Mouse (Mus musculus): ENCODE results near the gene Gm45808.
A peak's percentile ranks its signal among the peaks of the same experiment; 100 is the strongest.
"Not testable (repeated sequence)": the region's sequence is repeated elsewhere in the genome, so short reads cannot be mapped to it uniquely, and the experiment has no call there.

Gm45808 gene

GRCm38 (mm10) chr7:45486761-45487415 is at the start of gene Gm45808:
Gm45808 (minus strand) TSS chr7:45486811.
- DNase-seq (ENCODE audit: low spot score), result no peak

GRCm38 (mm10) chr7:45535676-45536075 is 49.1 kb upstream of the Gm45808 start:
- no peak for DNase-seq (ENCODE audit: low spot score)

GRCm38 (mm10) chr7:45530643-45531042 is 44.0 kb upstream of the Gm45808 start:
- DNase-seq (ENCODE audit: low spot score), result peak; percentile 31

GRCm38 (mm10) chr7:45529461-45529860 is 42.9 kb upstream of the Gm45808 start:
- DNase-seq (ENCODE audit: low spot score), result no peak

DNA sequence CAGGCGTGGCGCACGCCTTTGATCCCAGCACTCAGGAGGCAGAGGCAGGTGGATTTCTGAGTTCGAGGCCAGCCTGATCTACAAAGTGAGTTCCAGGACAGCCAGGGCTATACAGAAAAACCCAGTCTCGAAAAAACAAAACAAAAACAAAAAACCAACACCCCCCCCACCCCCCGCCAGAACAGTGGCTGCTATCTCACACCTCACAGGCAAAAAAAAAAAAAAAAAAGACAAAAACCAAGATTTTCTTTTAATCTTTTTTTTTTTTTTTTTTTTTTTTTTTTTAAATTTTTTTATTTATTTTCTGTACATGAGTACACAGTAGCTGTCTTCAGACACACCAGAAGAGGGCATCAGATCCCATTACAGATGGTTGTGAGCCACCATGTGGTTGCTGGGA is 40.6 kb upstream of the Gm45808 start:
- DNase-seq (ENCODE audit: low spot score), result not testable (repeated sequence)

- no peak for DNase-seq (ENCODE audit: low spot score)
Observed at GRCm38 (mm10) chr7:45526474-45527120, 40.0 kb upstream of the Gm45808 start.

GRCm38 (mm10) chr7:45525809-45526473 is 39.3 kb upstream of the Gm45808 start, which contains the start of the genes Ppp1r15a and Plekha4:
Ppp1r15a (minus strand) TSS chr7:45526268.
Plekha4 (plus strand) TSS chr7:45526330.
- DNase-seq (ENCODE audit: low spot score), result peak; percentile 96

DNA sequence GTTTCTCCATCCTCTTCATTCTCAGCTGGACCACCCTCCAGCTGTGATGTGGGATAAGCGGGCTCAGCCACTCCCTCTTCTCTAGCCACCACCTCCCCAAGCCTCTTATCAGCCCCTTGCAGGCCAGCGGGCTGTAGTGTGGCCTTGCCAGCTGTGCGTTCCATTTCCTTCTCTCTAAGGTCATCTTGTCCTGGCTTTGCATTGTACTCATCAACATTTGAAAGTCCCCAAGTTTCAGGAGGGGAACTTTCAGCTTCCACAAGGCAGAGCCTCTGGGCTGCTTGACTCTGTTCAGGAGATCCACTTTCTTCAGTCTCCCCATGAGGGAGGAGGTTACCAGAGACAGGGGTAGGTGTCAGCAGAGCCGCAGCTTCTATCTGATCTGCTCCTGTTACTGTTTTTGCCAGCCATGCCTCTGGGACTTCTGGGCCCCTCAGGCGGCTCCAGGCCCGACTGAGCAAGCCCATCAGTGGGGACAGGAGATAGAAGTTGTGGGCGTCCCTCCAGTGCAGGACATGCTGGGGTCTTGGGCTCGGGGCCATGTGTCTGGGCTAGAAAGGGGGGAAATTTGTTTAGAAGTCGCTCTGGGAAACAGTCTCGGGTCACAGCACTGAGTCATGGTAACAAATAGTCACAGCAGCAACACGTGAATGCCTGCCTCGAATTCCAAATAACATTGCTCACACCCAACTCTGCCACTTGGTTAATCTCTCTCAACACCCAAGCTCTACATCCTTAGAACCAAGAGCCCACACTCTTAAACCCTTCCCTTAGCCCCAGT is 38.4 kb upstream of the Gm45808 start:
- no peak for DNase-seq (ENCODE audit: low spot score)

DNA sequence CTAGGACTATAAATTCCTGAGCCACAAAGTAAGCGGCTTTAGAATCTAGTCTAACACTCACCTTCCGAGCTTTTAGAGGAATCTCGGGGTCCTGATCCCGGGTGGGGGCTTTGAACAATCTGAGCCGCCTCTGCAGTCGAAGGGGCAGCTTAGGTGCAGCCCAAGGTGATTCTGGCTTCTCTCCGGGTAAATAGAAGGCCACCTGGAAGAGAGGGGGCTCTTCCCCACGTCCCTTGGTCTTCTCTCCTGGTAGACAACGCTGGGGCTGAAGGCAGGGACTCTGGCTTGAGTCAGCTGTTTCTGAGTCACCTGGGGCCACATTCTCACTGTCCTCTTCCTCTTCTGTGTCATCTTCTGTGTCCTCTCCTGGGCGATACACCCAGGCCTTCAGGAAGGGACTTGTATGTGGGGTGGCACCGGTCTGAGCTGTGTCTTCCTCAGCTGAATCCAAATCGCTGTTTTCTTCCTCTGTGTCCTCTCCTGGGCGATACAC is 37.1 kb upstream of the Gm45808 start:
- no peak for DNase-seq (ENCODE audit: low spot score)

GRCm38 (mm10) chr7:45522957-45523676 is 36.5 kb upstream of the Gm45808 start:
- no peak for DNase-seq (ENCODE audit: low spot score)

DNA sequence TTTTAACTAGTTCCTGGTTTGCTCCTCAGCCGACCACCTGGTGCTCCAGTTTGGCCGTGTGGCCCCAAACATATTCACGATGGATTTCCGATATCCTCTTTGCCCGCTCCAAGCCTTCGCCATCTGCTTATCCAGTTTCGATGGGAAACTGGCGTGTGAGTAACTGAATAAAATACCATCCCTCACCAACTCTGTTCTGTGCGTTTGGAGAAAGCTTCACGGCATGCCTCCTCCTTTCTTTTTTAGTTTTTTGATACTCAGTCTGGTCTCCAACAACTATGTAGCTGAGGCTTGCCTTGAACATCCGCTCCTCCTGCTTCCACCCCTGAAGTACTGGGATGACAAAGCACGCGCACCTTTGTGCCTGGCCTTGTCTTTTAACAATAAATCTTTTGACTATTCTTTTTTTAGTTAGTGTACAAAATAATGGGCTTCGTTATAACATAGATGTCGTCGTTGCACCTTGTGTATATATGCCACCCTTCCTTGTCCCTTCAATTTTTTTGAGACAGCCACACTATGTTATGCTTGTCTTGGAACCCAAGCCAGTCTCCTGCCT is 35.7 kb upstream of the Gm45808 start:
- DNase-seq (ENCODE audit: low spot score), result no peak

DNA sequence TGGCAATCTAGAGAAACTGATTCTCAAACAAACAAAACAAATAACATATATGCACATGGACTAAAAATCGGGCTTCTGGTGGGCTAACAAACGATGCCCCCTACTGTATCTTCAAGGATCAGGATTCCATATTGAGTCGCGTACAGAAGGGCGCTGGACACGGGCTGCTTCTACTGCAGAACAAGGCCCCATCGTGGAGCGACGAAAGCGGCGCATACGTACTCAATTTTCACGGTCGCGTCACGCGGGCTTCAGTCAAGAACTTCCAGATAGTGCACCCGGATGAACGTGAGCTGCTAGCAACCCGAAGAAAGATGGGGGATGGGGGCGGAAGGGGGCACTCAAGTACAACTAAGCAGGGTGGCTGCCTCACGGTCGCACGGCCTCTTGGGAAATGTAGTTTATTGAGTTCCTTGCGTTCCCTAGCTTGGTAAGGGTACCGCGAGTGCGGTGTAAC is 35.1 kb upstream of the Gm45808 start:
- DNase-seq (ENCODE audit: low spot score), result peak; percentile 88

- no peak for DNase-seq (ENCODE audit: low spot score)
Observed at GRCm38 (mm10) chr7:45520605-45521004, 34.0 kb upstream of the Gm45808 start.

DNA sequence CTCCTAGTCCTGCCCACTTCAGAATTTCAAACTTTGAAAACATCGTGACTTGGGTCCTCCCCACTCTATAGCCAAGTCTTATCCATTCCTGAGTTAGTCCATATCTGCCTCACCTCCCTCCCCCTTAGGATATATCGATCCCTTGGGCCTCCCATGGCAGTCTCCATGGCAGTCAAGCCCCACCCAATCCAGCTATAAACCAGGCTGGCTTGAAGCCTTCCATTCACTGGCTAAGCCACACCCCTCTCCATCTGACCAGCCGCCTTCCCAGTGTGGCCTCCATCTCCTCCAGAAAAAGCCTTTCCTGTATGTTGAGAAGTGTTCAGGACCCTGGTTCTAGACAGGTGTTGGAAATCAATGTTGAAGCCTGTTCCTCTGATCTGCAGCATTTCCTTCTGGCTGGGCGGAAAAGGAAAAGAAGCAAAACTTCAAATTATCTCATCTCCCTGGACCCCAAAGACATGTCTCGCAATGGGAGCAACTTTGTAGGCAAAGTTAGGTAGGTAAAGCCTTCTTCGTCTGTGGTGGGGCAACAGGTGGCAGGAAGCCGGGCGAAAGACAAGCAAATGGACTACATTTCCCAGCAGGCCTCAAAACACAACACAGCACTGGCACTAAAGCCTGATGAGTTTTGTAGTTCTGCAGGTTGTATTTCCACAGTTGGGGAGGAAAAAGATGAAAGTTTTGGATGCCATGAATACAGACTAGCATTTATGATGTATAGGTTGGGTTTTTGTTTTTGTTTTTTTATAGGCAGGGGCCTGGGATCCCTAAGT is 32.9 kb upstream of the Gm45808 start:
- no peak for DNase-seq (ENCODE audit: low spot score)

DNA sequence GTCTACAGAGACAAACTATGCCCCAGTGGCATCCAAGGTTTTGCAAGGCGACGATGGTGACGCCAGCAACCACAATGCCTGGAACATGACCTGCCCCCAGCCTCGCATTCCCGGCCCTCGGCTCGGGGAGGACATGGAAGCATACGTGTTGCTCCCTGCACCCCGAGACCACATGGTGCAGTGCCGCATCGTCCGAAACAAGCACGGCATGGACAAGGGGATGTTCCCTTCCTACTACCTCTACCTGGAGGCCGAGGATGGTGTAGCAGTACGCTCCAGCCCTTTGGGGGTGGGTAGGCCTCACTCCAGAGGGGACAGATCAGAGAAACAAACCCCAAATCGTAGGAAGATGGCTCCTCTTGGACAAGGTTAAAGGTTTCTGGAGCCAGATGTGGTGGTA is 32.0 kb upstream of the Gm45808 start:
- DNase-seq (ENCODE audit: low spot score), result no peak

- DNase-seq (ENCODE audit: low spot score), result not testable (repeated sequence)
Observed at GRCm38 (mm10) chr7:45516846-45517245, 30.2 kb upstream of the Gm45808 start.

DNA sequence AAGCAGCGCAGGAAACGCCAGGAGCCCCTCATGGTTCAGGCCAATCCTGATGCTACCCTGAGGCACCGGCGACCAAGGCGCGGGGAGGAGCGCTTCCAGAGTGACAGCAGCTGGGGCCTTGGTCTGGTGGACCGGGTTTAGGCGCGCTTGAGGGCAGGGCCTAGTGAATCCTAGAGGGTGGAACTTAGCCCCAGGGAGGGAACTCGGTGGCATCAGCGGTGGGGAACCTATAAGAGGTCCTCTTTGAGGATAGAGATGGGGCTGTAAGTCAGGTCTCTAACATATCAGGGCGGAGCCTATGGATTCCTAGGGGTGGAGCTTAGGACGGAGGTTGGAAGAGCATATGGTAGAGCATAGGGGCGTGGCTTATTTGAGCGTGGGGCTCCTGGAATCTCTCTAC is 28.8 kb upstream of the Gm45808 start:
- no peak for DNase-seq (ENCODE audit: low spot score)

GRCm38 (mm10) chr7:45514411-45514810 is 27.8 kb upstream of the Gm45808 start:
- DNase-seq (ENCODE audit: low spot score), result no peak

DNA sequence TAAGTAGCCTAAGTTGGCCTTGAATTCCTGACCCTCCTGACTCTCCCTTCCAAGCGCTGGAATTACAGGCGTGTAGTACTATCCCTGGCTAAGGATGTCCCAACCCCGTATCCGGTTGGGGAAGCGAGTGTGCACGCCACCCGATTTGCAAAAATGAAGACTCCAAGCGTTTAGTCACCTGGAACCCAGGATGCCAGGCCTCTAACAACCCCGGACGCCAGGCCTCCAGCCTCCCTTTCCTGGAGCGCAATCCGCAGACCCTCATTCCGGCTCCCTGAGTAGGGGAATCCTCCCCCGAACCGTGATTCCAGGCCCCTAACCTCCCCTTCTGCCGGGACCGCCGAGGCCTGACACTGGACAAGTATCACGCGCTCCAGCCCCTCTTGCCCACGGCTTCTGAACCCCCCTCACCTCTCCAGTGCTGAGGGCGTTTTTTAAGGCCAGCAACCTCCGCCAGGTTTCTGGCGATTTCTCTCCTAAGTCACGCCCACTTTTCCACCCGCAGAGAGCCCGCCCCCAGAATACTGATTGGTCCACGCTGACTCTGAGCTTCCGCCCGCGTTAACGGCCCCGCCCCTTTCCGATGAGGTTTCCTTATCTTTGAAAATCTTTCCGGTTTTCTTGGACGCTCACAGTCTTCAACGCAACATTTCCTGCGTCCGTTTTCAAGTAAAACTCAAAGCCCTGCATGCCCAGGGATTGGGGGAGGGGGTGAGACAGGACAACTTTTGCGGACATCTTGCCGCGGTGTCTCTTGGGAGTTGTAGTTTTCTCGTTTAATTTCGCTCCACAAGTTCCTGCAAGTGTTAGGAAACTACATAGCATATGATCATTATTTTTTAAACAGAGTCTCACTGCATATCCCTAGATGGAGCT is 23.5 kb upstream of the Gm45808 start, which contains the start of gene Nucb1:
TSS of gene Nucb1 (minus strand) at position 495 of the 876 bp plus-strand sequence.
- peak; percentile 93 for DNase-seq (ENCODE audit: low spot score)

All from urinary bladder, postnatal 14 days (tissue).